Mouse (Mus musculus) forelimb bud, embryonic 11.5 days (tissue): ENCODE measurements around the gene Hapln1.

Source experiments
- DNase-seq: peaks from one replicate; pipeline ENCODE4 v3.0.0-alpha.2; 2012; ENCODE audit warnings: low read depth, low spot score

Gene Hapln1

DNA sequence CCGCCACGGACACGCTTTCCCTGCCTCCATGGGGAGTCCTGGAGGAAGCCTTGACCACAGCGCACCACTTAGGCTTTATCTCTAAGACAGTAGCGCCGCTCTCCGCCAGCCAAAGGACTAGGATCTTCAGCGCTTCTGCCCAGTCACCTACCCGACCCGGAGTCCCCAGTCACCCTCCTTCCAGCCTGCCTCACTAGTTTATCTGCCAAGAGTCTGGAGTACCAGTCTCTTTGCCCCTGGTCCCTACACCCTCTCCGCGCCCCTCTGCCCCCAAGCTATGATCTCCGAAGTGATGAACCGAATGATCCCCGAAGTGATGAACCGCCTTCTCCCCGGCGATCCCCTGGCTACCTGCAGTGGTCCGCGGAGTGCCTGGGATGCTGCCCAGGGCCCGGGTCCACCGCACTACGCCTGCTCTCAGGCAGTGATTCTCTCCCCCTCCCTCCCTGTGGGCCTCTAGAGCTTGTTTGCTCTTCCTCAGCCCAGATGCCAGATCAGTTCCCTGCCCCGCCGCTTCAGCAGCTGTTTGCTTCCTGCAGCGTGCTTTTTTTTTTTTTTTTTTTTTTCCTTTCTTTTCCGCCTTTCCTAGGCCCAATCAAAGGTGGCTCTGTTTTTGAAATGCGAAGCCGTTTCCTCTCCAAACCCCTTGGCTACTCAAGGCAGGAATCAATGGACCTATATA is at the start of gene Hapln1:
Gene Hapln1, plus strand, starts transcription at position 592 of the 682 bp plus-strand sequence.
- DNase-seq: peak; percentile 66

DNA sequence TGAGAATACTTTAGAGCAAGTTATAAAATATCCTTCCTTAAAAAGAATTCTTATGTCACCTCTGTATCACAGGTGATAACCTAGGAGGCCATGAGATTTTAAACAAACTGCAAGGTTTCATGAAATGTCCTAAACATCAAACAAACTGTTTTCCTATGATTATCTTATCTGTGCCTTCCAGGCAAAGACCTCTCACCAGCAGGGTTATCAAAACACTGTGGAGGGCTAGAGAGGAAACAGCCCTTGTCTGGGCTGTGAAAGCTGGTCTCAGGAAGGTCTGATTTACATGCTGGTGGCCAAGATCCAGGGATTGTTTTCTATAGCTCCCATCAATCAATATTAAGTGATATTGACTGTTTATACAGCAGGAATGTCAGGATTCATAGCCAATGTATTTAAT is 46.4 kb upstream of the Hapln1 start:
- DNase-seq: no peak

DNA sequence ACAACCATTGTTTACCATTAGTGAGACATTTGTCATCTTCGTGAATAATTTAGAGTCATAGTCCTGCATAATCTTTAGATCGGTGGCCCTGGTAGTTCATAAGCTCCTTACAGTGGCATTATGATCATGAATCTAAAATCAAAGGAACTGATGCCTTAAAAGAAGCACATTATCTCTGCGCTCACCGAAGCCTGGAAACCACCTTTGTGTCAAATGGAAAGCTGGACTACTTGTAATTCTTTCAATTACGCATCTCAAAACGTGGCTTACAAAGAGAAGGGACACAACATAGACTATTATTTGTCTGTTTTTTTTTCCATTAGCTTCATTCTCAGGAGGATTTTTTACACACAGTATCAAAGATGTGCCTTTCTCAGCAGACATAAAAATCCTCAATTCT is 45.9 kb upstream of the Hapln1 start:
- DNase-seq: no peak

DNA sequence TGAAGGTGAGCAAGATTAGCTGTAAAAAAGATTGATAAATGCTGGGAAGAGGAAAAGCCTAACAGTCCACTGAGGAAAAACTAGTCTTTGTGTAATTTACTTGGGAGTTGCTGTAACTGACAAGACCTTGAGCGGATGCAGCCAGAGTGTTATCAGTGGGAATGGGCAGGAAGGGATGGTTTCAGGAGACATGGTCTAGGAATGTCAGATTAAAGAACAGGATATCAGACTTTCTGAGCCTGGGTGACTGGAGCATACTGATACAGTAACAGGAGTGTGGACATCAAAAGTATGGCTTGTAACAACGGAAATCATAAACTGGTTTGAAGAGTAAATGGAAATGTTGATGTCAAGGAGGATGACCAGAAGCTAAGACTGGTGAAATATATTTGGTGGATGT is 43.0 kb upstream of the Hapln1 start:
- no peak for DNase-seq

DNA sequence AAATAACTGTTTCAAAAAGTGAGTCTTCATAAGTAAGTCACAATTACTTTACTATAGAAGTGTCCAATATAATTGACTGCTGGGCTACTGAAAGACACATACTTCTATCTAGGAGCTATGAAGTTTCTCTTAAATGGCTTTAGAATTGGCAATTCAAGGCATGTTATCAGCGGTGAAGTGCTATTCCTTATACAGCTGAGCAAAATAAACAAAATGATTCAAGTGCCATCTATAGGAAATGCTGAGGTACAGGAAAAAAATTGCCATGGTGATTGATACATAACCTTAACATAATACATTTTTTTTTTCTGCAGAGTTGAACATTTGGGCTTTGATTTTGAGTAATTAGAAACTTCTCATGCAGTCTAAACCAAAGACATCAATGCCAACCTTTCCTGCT is 40.2 kb upstream of the Hapln1 start:
- no peak for DNase-seq

DNA sequence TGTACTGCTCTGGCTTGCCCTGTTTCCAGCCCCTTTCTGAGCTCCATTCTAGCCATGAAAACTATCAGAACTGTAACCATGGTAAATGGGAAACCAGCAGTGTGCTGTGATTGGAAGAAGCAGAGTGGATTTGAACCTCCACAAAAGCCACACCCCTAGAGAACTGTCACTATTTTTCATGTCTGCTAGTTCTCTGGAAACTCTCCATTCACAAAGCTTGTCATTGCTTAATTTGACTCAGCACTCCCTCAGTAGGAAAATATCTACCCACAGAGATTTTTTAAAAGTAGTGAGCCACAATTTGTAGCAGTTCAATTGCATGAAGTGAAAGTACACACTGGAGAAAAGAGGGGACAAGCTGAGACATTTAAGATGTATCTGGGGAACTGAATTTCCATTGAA is 18.1 kb upstream of the Hapln1 start:
- DNase-seq: no peak

DNA sequence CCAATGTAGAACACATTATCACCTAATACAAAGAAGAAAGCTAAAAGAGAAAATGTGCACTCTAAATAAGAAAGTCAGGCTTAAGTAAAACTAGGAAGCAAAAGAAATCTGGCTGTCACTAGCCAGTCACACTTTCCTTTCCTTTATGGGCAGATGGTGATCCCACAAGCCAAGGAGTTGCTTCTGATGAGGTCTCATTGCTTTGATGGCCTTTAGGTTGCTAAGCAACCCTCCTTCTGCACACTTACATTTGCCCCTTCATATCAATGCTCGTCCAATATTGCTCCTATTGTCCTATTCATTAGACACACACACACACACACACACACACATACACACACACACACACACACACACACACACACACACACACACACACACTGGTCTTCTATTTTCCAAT is 10.9 kb upstream of the Hapln1 start:
- no peak for DNase-seq

DNA sequence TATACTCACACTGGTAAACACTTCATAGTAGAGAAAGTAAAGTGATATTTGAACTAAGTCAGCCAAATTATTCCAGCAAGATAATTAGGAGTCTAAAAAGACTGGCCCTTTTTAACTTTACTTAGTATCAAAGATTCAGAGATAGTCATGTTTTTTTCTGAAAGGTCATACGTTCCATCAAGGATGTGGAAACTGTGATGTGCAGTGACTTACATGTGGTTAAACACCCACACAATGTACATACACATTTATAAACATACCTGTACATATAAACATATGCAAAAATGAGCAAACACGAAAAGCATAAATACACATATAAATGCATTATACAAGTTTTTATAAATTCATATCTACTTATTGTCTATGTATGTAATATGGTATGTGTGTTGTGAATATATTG is 9.2 kb upstream of the Hapln1 start:
- no peak for DNase-seq

DNA sequence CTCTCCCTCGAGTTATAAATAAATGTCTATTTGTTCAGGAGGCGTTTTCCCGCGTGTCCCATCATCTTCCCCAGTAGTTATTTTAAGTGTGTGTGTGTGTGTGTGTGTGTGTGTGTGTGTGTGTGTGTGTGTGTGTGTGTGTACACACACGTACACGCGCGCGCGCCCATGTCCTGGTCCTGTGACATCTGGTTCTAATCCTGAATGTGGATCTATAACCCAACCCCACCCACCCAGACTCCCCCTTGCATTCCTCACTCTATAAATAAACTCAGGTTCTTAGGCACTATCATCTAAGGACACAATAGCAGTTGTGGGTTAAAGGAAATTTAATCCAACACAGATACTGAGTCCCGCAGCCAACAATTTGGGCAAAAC is 280 bp downstream of the Hapln1 start:
- no peak for DNase-seq

DNA sequence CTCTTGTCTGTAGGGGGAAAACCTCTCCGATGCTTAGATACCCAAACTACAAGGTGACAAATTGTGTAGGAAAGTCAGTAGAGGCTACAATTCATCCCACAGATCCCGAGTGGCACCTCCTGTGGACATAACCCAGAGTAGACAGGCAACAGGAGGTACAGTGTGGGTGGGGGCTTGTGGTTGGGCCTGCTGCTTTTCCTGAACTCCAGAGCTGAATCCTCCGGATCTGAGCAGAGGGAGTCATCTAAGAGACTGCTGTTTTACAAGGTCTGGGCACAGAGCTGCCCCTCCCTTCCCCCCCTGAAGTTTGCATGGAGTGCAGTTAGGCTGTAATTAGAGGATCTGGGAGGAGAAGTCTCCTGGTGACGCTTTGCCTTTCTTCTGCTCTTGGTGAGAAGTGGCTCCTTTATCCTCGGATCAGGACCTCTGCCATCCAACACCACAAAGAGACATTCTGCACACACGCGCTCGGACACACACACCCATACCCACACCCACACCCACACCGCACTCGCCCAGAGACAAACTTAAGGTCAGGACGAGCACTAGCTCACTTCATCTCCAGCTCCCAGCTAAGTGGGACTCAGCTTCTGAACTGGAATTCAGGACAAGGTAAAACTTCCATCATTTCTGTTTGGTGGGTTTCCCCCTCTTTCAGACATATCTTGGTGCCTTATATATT is 846 bp downstream of the Hapln1 start:
- peak; percentile 65 for DNase-seq

DNA sequence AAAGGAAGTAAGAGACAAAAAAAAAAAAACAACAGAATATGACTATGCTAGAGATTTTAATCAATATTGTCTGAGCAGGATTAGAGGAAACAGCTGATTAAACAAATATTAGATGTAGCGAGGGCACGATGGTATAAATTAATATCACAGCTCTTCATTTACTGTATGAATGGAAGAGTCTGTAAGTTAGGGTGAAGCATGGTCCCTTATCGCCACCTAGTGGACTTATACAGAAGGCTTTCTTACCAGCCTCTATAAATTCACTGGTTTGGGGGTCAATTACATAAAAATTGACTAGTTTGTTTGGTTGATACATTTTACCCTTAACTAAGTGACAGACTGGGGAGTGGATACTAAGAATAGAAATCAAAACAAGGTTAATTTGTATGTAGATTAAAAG is 3.4 kb downstream of the Hapln1 start:
- DNase-seq: peak; percentile 82

DNA sequence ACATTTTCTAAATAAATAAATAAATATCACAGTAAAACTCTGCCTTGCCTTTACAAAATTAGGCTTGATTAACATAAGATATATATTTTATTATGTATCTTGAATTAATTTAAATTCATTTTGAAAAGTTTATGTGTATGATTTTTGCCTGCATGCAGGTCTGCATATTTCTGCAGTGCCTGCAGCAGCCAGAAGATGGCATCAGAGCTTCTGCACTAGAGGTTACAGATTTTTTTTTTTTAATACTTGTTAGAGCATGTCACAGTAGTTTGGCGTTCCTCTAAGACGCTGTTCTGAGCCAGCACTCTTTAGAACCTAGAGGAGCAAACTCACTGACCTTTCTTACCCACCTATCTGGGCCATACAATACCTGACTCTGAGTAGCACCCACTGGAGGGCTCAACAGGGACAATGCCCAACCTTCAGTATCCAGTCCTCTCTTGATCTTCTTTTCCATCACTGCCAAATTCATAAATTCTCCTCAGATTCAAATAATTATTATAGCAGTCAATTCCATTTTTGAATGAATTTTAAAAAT is 8.7 kb downstream of the Hapln1 start:
- DNase-seq: peak; percentile 55

DNA sequence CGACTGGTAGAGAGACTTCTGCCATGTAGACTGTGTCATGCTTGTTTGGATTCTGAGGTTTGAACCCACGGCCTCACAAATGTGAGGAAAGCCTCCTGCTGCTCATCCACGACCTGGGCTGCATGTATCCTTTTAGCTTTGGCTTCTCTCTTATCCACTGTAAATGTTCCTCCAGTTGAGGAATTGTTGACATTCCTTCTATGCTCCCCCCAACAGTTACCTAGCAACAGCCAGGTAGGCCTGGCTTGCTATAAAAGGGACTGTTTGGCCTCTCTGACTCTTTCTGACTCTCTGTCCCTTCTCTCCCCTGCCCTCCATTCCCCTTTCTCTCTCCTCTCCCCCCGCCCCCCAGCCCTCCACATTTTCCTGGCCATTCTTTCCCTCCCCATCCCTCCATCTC is 9.9 kb downstream of the Hapln1 start:
- DNase-seq: no peak

DNA sequence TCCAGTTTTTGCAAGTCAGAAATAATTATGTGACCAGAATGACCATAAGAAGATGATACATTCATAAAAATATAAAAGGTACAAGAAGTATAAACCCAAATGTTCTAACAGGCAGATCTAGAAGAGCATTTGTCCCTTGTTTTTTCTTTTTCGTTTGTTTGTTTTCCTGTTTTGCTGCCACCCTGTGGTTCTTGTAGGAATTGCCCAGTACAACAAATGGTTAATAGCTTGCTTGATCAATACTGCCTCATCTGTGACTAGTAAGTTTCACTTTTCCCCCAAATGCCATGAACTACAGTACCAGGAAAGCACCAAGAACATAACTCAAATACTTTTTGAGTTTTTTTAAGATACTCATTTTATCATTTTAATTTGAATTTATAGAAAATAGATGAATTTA is 11.9 kb downstream of the Hapln1 start:
- DNase-seq: no peak

DNA sequence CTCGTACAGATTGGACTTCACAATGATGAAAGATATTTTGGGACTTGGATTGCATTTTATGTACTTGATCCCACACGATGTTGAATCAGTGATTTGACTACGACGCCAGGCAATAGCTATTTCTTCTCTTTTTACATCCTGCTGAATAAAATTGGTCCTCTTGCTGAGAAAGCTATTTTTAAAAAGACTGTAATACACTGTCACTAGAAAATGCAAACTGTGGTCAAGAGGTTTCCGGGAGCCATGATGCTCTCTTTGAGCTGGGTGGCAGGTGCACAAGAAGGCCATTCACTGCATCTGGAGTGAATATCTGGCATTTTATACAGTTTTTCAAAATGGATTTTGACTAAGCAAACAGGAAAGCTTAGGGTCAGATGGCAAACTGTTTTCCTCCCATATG is 24.9 kb downstream of the Hapln1 start:
- no peak for DNase-seq

DNA sequence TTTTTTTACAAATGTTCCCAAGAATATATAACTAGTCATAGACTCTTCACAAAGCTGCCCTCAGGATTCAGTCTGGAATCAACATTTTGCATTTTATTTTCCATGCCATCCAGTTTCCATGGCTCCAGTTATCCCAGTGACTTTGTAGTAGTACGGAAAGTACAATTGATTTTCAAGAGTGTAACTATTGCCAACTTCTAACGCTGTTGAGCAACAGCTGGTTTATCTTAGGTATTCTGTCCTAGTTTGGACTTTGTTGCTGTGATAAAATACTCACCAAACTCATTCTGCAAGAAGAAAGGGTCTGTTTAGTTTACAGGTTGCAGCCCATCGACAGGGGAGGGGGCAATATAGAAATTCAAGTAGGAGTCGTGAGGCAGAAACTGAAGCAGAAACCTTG is 26.7 kb downstream of the Hapln1 start:
- no peak for DNase-seq

DNA sequence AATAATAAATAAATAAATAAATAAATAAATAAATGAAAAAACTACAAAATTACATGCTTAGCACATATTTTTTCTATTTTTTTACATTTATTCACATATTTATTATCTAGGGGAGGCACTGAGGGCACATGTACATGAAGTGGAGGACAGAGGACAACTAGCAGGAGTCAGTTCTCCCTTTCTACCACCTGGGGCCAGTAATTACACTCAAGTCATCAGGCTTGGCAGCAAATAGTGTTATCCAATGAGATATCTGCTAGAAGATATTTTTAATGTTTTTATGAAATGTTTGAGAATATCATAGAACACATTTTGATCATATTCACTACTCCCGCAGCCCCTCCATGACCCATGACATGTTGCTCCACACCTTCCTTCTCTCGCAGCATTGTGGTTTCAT is 39.5 kb downstream of the Hapln1 start:
- no peak for DNase-seq

DNA sequence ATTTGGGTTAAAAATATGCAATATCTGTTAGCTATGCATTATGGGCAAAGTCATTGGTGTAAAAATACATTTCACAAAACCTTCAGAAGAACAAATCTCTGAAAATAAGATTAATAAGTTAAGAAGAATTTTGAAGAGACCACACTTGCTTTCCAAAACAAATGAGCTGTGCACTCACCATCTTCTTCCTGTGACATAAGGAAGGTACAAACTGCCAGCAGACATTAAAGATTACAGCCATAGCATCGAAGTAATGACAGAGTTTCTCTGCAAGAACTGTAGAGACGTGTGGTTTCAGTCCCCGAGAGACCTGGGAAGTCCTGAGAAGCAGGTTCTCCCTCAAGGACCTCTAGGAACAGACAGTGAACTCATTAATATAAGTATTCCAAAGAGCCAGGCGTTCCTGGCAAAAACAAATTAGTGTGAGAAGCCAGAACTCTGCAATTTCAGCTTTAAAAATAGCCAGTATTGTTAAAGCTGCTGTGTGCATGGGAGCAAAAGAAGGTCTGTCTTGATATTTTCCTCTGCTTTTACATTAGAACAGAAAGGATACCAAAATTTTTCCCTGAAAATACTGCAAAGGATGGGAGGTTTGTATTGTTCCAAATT is 43.6 kb downstream of the Hapln1 start:
- DNase-seq: no peak

DNA sequence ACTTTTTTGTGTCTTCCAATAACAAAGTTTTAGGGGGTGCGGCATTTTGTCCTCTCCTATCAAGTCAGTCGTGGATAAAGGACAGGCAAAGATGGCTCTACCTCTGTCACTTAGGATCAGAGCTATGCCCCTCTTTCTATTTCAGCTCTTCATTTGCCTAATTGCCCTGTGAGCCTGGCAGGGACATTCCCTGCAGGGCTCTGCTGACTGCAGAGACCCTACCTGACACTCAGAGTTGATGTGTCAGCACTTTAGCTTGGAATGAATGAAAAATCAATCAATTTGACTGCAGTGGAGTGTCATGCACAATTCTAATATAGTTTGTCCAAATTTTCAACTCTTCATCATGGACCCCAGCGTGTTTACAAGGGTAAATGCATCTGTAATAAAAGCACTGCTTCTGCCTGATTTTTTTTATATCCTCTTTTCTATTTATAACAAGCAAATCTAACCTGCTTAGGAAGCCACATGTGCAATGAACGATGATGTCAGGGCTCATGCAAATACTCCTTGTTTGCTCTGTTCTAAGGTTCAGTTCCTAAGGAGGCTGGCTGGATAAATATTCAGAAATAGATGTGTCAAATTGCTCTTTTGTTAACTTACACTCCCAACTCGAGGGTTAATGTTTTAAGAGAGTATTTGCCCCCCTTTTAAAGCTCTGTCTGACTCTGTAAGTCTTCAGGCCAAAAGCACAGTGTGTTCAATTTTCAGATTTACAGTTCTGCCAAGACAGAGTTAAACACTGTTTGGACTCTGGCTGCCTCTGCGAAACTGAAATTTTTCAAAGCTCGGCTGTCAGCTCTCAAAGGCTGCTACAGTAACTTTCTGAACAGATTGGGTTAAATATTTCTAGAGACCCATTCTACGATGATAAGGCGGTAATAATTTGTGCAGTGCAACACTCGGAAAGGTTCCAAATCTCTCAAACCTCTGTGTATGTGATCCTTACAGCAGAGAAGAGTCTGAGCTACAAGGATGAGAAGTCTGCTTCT is 44.4 kb downstream of the Hapln1 start:
- DNase-seq: no peak

DNA sequence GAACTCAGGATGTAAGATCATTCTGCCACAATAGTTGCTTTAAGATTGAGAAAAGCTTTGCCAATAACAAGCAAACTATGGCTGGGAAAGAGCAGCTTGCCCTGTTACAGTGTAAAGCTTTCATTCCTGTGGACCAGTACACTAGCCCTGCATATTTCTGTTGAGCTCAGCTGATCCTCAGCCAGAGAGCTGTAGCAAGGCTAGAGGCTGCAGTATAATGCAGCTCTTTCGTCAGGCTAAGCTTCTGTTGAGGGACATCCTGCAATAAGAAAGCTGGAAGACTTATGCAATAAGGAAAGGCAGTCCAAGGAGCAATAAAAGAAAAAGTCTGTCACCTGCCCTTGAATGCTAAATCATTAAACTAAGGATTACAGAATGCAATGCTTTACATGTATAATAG is 45.5 kb downstream of the Hapln1 start:
- DNase-seq: no peak

DNA sequence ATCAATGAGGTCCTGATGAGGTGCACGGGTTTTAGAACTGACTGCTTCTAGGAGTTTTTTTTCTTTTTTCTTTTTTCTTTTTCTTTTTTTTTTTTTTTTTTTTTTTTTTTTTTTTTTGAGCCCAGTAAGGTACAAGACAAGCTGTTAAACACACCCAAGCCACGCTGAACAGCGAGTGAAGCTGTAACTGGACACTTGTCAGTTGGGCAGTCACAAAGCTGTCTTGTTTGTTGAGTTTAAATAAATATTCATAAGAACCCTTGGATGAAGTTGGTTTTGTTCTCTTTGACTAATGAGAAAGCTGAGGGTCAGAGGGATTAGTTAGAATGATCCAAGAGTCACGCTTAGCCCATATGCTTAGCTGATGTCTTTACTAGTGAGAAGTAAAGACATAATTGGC is 55.5 kb downstream of the Hapln1 start:
- DNase-seq: no peak

DNA sequence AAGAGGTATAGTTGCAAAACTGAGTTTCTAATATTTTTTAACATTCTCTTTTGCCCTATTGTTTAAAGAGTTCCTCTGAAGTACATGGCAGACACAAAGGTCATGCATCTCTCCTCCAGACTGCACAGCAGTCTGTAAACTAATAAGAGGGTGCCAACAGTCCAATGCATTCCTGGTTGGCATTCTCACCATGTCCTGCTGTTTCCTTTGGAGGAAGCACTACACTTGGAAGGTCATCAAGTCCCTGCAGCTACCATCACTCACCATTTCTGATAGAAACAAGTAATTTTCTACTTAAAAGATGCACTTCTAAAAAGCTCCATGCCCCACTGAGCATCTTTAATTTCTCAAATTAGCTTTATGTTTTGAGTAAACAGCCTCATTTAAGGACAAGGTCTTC is 57.8 kb downstream of the Hapln1 start:
- no peak for DNase-seq
